Mouse (Mus musculus) liver, embryonic 13.5 days (tissue): ENCODE data around the gene Btbd9. TPM values are rescaled to one million over a fixed set of nuclear protein-coding genes. Genes with fewer than 3 reads are reported as not detected.

Source experiments
- ATAC-seq: fragments of 200-750 bp; cut with Nextera tagmentation; 2 replicates; pipeline ENCODE4 v1.8.0; 2017; ENCODE audit warnings: low read depth, mild to moderate bottlenecking, moderate number of reproducible peaks, moderate library complexity
- DNase-seq: peaks from one replicate; pipeline ENCODE4 v3.0.0; 2022
- H3K27ac ChIP-seq: fragments of 300-500 bp; sonication (generic); 2 replicates; pipeline ENCODE4 v1.5.1; 2015; ENCODE audit warnings: moderate library complexity, mild to moderate bottlenecking, inconsistent platforms
- H3K27me3 ChIP-seq: fragments of 300-500 bp; sonication (generic); 2 replicates; pipeline ENCODE4 v1.6.1; 2015; ENCODE audit warnings: mild to moderate bottlenecking, inconsistent platforms
- H3K36me3 ChIP-seq: fragments of 300-500 bp; sonication (generic); 2 replicates; pipeline ENCODE4 v1.6.1; 2015; ENCODE audit warnings: mild to moderate bottlenecking, inconsistent platforms
- H3K4me1 ChIP-seq: fragments of 300-500 bp; sonication (generic); replicated peaks from 2 replicates; pipeline ENCODE4 v1.6.1; 2015; ENCODE audit warnings: inconsistent platforms
- H3K4me2 ChIP-seq: fragments of 300-500 bp; sonication (generic); 2 replicates; pipeline ENCODE4 v1.6.1; 2015; ENCODE audit warnings: inconsistent platforms, mild to moderate bottlenecking, moderate library complexity
- H3K4me3 ChIP-seq: fragments of 300-500 bp; sonication (generic); replicated peaks from 2 replicates; pipeline ENCODE4 v1.5.1; 2015; ENCODE audit warnings: mild to moderate bottlenecking, inconsistent platforms
- H3K9ac ChIP-seq: fragments of 300-500 bp; sonication (generic); 2 replicates; pipeline ENCODE4 v1.6.1; 2015; ENCODE audit warnings: mild to moderate bottlenecking, inconsistent platforms
- H3K9me3 ChIP-seq: fragments of 300-500 bp; sonication (generic); replicated peaks from 2 replicates; pipeline ENCODE4 v1.6.1; 2016; ENCODE audit warnings: inconsistent platforms
- WGBS: fragments of 180-500 bp; shearing (Covaris S2); methylation state at CpG from one replicate; pipeline ENCODE4 v1.1.7; 2015; ENCODE audit not compliant: insufficient replicate concordance; 5-methylcytosine and 5-hydroxymethylcytosine counted together
- polyA plus RNA-seq: library from polyadenylated mRNA; unstranded; fragments of >200 nt; fragmentation: Nextera tagmentation; extraction: Ambion mirVana; gene quantifications from 2 replicates; pipeline ENCODE4 v1.2.1, GENCODE M21; 2015

Btbd9 gene
- polyA plus RNA-seq, 1 experiment from 2014 or later = 14.5 TPM

DNA sequence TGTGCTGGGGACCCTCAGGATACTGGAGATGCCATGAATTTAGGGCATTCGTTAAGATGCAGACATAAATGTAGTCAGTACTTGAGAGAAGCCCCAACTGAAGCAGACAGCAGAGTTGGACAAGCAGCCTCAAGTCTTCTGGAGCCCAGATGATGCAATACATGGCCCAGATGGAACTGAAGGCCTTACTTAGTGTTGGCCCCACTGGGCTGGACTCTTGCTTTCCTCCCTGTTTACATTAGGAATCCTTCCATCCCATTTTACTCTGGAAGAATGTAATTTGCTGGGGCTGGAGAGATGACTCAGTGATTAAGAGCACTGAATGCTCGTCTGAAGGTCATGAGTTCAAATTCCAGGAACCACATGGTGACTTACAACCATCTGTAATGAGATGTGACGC, 136.6 kb downstream of the Btbd9 start:
- ATAC-seq = no peak
- Histone ChIP-seq H3K27me3 (no peaks in the 10 kb centered on the region), H3K9ac (no peak overlapping the region), H3K36me3 (0 out of 2 replicates have a peak, but pooled peaks cover 6% of the 10 kb centered on the region), H3K4me2 (no peak overlapping the region), H3K27ac (no peak overlapping the region), H3K4me3 (no peak overlapping the region), H3K9me3 (no peaks in the 10 kb centered on the region), H3K4me1 (peaks cover 14% of the 10 kb centered on the region)
- WGBS = 67% methylated on average over 3 of the region's 3 CpGs
- no peak for DNase-seq

DNA sequence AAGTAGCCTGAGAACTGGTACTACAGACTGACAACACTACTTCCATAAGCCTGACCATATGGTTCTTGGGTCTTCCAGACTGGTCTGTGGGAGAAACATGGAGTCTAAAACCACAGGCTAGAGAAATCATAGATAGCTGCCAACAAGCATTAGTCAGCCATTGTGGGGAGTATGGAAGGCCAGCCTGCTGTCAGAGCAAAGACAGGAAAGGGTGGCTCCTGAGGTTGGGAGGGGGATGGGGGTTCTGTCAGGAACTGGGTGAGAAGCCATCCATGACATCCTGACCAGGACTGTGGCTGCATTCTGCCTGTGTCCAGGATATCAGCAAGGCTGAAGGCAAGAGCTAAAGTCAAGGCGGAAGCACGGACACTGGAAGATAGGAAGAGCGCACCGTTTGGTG, 137.5 kb downstream of the Btbd9 start:
- Histone ChIP-seq H3K4me2 (no peak overlapping the region), H3K4me1 (peaks cover 14% of the 10 kb centered on the region), H3K36me3 (no peaks in the 10 kb centered on the region), H3K9ac (no peak overlapping the region), H3K27me3 (no peaks in the 10 kb centered on the region), H3K4me3 (no peak overlapping the region), H3K9me3 (no peaks in the 10 kb centered on the region), H3K27ac (no peak overlapping the region)
- ATAC-seq (peak; percentile 50; the same call in 1 of the 2 replicates), DNase-seq (no peak)
- WGBS = 56% methylated on average over 4 of the region's 4 CpGs

DNA sequence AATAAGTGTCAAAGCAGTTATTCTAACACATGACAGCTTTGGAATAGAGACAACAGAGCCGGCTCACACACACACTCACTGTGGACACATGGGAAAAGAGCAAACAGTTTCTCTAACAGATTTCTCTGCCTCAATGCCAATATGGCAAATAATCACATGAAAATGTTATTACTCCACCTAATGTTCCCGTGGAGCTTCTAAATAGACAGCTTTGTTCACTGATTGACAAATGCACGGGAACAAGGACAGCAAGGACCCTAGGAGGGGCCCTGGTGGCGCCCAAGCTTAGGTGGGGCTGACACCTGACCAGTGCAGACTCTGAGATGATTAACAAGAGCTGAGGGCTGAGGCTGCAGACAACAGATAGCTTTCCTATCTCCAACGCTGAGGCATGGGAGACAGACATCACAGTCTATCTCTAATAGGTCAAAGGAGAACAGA, 140.2 kb downstream of the Btbd9 start:
- no peak for DNase-seq
- H3K4me1 ChIP-seq = peaks cover 14% of the 10 kb centered on the region
- 38% methylated on average over 5 of the region's 5 CpGs for WGBS
- no peak for ATAC-seq
- no peaks in the 10 kb centered on the region for H3K27me3 ChIP-seq
- no peak overlapping the region for H3K27ac ChIP-seq
- H3K9ac ChIP-seq = no peak overlapping the region
- no peaks in the 10 kb centered on the region for H3K9me3 ChIP-seq
- H3K36me3 ChIP-seq = no peaks in the 10 kb centered on the region
- H3K4me2 ChIP-seq = no peak overlapping the region
- no peak overlapping the region for H3K4me3 ChIP-seq

DNA sequence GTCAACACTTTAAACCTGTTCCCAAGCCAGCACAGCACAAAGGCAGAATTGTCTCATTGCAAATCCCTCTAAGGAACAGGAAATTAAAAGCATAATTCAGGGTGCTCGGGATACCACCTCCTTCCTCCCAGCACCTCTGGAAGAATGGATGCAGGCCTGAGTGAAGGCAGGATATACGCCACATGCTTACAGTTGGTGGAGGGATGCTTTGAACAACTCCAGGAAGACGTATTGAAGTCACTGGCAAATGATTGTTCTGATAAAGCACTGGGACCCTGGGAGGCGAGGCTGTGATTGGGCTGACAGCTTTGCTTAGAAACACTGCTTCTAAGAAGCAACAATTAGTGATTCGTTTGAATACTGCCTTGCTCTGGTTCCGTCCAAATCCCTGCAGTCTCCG, 140.8 kb downstream of the Btbd9 start:
- no peak overlapping the region for H3K4me3 ChIP-seq
- DNase-seq (no peak), ATAC-seq (no peak)
- no peaks in the 10 kb centered on the region for H3K27me3 ChIP-seq
- H3K9ac ChIP-seq = no peak overlapping the region
- H3K9me3 ChIP-seq = no peaks in the 10 kb centered on the region
- no peak overlapping the region for H3K4me2 ChIP-seq
- no peaks in the 10 kb centered on the region for H3K36me3 ChIP-seq
- 62% methylated on average over 7 of the region's 7 CpGs for WGBS
- H3K4me1 ChIP-seq = peaks cover 14% of the 10 kb centered on the region
- H3K27ac ChIP-seq = no peak overlapping the region

DNA sequence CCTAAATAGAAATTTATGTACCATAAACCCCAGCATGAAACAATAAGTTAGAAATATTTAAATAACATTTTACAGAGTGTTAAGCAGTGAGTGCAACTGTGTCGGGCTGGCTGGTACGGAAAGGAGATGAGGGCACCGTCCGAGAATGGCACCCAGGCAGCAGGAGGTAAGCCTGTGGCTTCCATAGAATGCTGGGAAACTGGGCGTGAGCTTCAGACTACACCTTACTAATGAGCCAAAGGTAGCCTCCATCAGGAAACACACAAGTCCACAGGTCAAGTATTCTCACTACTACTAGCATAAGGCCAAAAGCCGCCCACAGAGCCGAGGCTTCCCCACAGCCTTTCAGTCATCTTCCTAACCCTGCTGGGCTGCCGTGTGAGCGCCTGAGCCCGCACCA, 144.2 kb downstream of the Btbd9 start:
- H3K9me3 ChIP-seq = no peaks in the 10 kb centered on the region
- peaks cover 9% of the 10 kb centered on the region for H3K4me1 ChIP-seq
- no peak overlapping the region for H3K4me3 ChIP-seq
- no peaks in the 10 kb centered on the region for H3K36me3 ChIP-seq
- H3K27me3 ChIP-seq = no peaks in the 10 kb centered on the region
- ATAC-seq (no peak), DNase-seq (no peak)
- no peak overlapping the region for H3K9ac ChIP-seq
- no peak overlapping the region for H3K4me2 ChIP-seq
- 76% methylated on average over 10 of the region's 10 CpGs for WGBS
- H3K27ac ChIP-seq = no peak overlapping the region

DNA sequence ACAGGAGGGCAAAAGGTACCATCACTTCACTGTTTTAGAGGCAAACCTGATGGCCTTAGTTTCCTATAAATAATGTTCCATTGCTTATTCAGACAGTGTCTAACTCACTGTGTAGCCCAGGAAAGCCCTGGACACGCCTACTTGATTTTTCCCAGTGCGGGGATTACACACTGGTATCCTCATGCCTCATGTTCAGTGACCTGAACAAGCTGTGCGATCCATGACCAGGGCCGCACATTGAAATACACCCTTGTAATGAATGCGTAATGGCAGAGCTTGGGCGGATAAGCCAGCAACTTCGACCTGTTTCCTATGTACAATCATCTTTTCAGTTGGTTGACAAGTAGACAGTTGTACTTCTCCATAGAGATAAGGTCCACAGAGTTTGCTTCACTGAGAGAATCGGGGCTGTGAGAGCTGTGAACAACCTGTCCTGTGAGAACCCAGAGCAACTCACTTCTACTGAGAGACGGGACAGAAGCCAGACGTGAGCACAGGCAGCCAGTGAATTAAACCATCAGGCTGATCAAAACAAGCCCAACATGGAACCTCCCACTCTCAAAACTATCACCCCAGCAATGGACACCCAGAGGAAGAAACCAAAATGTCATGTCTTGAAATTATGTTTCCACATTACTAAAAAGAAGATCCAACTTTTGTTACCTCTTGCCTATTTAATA, 145.2 kb downstream of the Btbd9 start:
- Histone ChIP-seq H3K9me3 (no peaks in the 10 kb centered on the region), H3K4me1 (peaks cover under 1% of the 10 kb centered on the region), H3K4me2 (no peak overlapping the region), H3K9ac (no peak overlapping the region), H3K36me3 (no peaks in the 10 kb centered on the region), H3K4me3 (no peak overlapping the region), H3K27me3 (no peaks in the 10 kb centered on the region), H3K27ac (no peak overlapping the region)
- ATAC-seq (no peak), DNase-seq (no peak)
- 73% methylated on average over 10 of the region's 10 CpGs for WGBS

DNA sequence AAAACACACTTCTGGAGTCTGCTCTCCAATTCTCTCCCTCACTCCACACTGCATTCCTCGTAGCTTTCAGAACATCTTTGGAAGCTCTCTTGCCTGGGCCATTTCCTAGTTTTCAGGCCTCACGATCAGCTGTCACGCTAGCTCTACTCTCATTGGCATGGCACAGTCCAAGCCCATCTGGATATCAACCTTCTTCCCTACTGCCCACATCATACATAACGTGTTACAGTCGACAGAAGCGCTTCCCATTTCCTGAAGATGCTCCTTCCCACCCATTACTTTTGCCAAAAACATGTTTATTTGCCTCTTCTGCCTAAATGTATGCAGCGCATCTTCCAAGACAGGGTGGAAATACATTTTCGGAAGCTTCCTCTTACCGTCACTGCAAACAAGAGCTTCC, 147.6 kb downstream of the Btbd9 start:
- 74% methylated on average over 9 of the region's 9 CpGs for WGBS
- Histone ChIP-seq H3K27me3 (no peaks in the 10 kb centered on the region), H3K4me2 (no peak overlapping the region), H3K4me3 (no peak overlapping the region), H3K27ac (no peak overlapping the region), H3K4me1 (no peaks in the 10 kb centered on the region), H3K36me3 (no peaks in the 10 kb centered on the region), H3K9me3 (no peaks in the 10 kb centered on the region), H3K9ac (no peak overlapping the region)
- DNase-seq = no peak
- no peak for ATAC-seq

DNA sequence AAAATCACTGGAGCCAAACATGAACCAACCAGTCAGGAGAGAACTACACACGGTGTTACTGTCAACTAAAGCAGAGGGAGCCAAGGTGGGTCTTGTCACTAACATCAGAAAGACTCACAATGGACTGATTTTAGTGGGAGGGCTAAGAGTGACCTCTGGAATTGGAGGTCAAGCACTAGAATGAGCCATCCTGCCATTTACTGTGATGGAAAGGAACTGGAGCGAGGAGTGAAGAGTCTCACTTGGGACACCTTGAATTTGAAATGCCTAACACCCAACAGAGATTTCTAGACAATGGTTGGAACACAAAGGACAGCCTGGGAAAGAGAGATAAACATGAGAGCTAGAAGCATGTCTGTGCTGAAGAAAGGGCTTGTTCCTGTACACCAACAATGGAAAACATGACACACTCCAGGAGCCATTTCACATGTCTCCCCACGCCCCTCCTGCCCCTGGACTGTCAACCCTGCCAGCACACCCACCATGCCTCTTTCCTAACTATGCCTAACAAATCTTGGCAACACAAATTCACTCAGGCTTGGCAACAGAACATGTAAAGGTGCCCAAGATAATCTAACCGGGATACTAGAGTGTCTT, 152.9 kb downstream of the Btbd9 start:
- no peak for ATAC-seq
- no peak overlapping the region for H3K9ac ChIP-seq
- no peaks in the 10 kb centered on the region for H3K4me1 ChIP-seq
- no peak overlapping the region for H3K4me2 ChIP-seq
- H3K9me3 ChIP-seq = no peaks in the 10 kb centered on the region
- no peaks in the 10 kb centered on the region for H3K27me3 ChIP-seq
- WGBS = 70% methylated on average over 4 of the region's 4 CpGs
- no peak for DNase-seq
- no peak overlapping the region for H3K4me3 ChIP-seq
- no peaks in the 10 kb centered on the region for H3K36me3 ChIP-seq
- H3K27ac ChIP-seq = no peak overlapping the region

DNA sequence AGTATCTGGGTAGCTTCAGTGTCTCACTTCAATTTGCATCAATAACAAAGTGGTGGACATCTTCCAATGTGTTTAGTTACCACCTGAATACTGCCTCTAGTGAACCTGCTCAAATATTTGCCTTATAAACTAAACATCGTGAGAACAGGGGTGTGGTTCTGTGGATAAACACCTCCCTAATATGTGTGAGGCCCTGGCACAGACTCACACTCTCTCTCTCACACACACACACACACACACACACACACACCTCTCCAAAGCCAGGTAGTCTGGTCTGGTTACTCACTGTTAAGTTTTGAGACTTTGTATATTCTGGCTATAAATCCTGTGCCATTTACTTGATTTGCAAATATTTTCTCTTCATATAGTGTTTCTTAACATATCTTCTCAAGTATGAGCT, 154.0 kb downstream of the Btbd9 start:
- 48% methylated on average over 1 of the region's 1 CpGs for whole genome bisulfite sequencing
- ATAC-seq = no peak
- no peaks in the 10 kb centered on the region for H3K36me3 ChIP-seq

DNA sequence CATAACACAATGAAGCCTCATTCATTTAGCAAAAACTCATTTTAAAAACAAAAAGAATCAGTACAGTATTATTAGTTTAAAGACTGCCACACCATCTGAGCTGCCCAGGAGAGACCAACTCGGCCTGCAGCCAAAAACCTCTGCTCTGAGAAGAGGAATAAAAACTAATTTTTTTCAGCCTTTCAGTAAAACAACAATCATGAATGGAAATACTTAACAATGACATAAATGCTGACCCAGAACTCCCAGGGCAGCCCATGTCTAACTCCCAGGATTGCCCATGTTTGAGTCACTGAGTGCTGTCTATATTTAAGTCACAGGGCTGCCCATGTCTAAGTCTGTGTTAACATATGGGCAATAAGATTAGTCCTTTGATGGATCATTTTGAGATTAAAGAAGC, 155.0 kb downstream of the Btbd9 start:
- no peak for ATAC-seq

More for the DNA sequence above, 154.0 kb downstream of the Btbd9 start:
- no peak for DNase-seq
- no peaks in the 10 kb centered on the region for H3K27me3 ChIP-seq
- no peak overlapping the region for H3K4me3 ChIP-seq
- H3K4me2 ChIP-seq = no peak overlapping the region
- no peak overlapping the region for H3K27ac ChIP-seq
- no peaks in the 10 kb centered on the region for H3K9me3 ChIP-seq
- no peak overlapping the region for H3K9ac ChIP-seq
- H3K4me1 ChIP-seq = peaks cover 3% of the 10 kb centered on the region; the same call in 1 of the 2 replicates

DNA sequence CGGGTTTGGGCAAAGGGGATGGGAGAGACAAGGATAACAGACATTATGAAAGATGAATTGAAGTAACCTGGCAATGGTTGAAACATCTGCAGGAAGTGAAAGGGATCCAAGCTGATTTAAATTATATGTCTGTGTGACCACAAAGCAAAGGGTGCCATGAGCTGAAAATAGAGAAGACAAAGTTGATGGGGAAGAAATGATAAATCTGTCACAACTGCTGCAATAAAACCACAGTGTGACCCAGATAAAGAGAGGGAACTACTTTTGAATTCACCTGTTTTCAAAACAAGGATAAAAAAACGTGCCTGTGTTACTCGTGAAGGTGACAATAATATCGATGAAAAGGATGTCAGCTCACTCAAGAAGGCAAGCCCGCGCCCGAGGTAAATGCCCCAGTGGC, 156.8 kb downstream of the Btbd9 start:
- WGBS = 63% methylated on average over 7 of the region's 7 CpGs
- Histone ChIP-seq H3K4me3 (no peak overlapping the region), H3K9ac (no peak overlapping the region), H3K36me3 (no peaks in the 10 kb centered on the region), H3K27me3 (no peaks in the 10 kb centered on the region), H3K9me3 (no peaks in the 10 kb centered on the region), H3K4me2 (no peak overlapping the region), H3K27ac (no peak overlapping the region), H3K4me1 (peaks cover 5% of the 10 kb centered on the region; the same call in 1 of the 2 replicates)
- ATAC-seq (no peak), DNase-seq (no peak)

More for the DNA sequence above, 155.0 kb downstream of the Btbd9 start:
- Histone ChIP-seq H3K4me3 (no peak overlapping the region), H3K4me1 (peaks cover 5% of the 10 kb centered on the region; the same call in 1 of the 2 replicates), H3K4me2 (no peak overlapping the region), H3K27ac (no peak overlapping the region), H3K36me3 (no peaks in the 10 kb centered on the region), H3K27me3 (no peaks in the 10 kb centered on the region), H3K9ac (no peak overlapping the region), H3K9me3 (no peaks in the 10 kb centered on the region)
- WGBS = 61% methylated on average over 1 of the region's 1 CpGs
- no peak for DNase-seq

DNA sequence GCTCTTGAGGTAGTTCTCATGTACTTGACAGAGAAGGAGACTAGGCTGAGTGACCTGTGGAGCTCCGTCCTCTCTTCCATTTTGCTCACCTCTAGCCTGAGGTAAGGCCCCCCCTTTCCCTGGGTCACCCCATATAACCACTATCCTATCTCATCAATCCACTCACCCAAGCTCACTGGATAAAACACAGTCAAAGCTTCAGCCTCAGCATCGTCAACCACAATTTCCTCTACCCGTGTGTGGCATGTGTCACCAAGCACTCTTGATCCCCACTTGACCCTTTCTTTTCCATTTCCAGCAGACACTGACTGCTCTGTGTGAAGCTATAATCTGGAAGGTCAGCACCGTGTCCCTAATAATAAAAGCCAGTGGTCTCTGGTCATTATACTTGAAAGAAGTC, 157.8 kb downstream of the Btbd9 start:
- no peak for ATAC-seq
- 27% methylated on average over 4 of the region's 4 CpGs for WGBS

More for the DNA sequence above, 157.8 kb downstream of the Btbd9 start:
- no peak for DNase-seq
- Histone ChIP-seq H3K4me3 (no peak overlapping the region), H3K27me3 (no peaks in the 10 kb centered on the region), H3K4me2 (no peak overlapping the region), H3K9me3 (no peaks in the 10 kb centered on the region), H3K9ac (no peak overlapping the region), H3K27ac (no peak overlapping the region), H3K4me1 (peaks cover 5% of the 10 kb centered on the region; the same call in 1 of the 2 replicates), H3K36me3 (no peaks in the 10 kb centered on the region)
